Mouse (Mus musculus) layer of hippocampus, postnatal 14 days (tissue): ENCODE results near the gene Rai14. TPM values are rescaled to one million over a fixed set of nuclear protein-coding genes. Genes with fewer than 3 reads are reported as not detected.

Experiments
- DNase-seq, 2 experiments: peaks; one replicate each; pipeline ENCODE4 v3.0.0; 2021 to 2022; ENCODE audit warnings: low spot score in 2 of 2, mixed read lengths in 1 of 2
- total RNA-seq, 2 experiments: library from RNA; stranded (reverse); gene quantifications; 2 replicates each; pipeline ENCODE4 v1.2.3; 2021

The Rai14 gene
- total RNA-seq, 2 experiments from 2014 or later = 6.5 to 8.1 TPM

DNA sequence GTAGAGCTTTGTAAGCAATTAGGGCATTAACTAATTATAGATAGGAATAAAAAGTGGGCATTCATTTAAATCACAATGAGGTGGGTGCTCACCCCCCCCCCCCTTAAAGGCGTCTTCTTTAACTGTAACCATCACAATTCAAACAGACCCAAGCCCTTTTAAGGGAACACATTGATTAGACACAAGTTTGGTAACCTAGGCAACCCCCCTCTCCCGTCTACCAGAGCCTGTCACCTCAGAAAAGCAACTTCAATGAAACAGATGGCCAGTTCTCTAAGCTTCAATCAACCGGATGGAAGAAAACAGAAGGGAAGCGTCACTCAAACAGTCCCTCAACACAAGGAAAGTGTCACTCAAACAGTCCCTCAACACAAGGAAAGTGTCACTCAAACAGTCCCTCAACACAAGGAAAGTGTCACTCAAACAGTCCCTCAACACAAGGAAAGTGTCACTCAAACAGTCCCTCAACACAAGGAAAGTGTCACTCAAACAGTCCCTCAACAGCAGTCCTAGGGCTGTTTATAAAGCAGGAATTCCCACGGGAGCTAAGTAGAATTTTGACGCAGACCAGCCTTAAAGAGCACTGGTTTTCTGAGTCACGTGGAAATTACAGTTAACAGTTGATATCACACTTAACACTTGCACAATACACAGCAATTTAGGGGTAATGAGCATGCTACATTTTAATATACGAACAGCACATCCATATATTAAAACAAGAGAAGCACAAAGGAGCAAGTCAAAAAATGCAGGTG, 59.1 kb downstream of the Rai14 start:
- DNase-seq = peak in 1 of 2 experiments; percentile 69

DNA sequence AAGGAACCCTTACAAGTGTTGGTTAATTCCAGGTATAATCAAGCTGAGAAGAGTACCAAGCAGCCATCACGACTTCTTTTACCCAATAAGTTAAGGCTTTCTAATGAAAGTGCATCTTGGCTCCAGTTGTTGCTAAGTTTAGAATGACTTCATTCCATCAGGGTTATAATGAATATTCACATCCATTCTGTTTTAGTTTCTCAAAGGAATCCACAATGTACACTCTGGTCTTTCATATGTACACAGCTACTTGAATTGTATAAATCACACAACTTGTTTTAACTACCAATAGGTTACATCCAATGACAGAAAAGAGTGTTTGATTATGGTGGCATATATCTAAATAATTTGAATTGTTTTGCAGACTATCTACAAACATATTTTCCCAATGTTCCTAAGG, 59.7 kb downstream of the Rai14 start:
- DNase-seq = no peak

DNA sequence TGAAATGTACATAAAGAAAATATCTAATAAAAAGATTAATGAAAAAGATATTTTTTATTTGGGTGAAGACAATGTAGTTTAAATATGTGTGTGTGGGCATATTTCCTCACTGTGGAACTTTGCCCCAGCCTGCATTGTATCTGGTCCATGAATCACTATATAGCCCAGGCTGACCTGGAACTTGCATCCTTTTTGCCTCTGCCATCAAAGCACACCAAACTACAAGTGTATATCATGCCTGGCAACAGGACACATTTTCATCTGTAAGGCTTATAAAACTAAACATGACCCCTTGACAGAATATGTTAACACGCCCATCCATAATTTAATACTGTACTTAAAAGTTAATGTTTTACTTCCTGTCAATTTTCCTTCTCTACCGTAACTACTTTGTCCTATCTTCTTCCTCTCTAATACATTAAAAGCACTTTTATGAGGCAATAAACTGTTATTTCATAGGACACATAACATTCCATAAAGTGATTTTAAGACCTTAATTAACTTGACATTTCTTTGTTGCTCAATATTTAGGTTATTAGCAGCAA, 61.4 kb downstream of the Rai14 start:
- DNase-seq = no peak

DNA sequence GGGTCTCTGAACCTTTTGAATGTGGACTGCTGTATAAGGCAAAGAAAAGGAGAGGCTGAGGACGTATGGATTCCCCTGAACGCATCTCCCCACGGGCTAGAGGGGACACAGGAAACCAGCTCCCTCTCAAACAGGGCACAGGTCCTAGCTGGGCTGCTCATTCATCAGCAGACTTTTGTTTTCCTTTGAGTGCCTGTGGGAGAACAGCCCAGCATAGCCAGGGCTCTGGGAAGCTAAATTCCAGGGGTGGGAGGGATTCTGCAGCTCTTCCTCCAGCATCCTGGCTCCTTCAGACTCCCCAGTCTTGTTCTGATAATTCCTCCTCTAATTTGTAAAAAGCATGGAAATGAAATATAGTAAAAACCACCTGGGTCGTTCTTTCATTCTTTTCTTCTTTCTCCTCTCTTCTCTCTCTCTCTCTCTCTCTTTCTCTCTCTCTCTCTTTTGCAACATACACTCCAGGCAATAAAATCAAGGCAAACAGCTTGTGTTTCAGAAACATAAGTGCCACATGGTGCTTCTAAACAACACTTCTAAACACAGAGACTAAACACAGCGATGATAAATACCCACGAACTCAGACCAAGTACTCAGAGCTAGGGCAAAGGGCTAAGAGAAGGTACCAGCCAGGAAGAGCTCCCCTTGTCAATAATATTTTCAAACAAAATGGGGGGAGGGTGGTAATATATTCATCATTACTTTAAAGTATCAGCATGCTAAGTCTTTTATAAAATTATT, 65.9 kb downstream of the Rai14 start:
- no peak for DNase-seq

GRCm38 (mm10) chr15:10646297-10646696, 68.1 kb downstream of the Rai14 start:
- no peak for DNase-seq

- no peak for DNase-seq
These were observed 69.3 kb downstream of the Rai14 start for GRCm38 (mm10) chr15:10645101-10645500.

DNA sequence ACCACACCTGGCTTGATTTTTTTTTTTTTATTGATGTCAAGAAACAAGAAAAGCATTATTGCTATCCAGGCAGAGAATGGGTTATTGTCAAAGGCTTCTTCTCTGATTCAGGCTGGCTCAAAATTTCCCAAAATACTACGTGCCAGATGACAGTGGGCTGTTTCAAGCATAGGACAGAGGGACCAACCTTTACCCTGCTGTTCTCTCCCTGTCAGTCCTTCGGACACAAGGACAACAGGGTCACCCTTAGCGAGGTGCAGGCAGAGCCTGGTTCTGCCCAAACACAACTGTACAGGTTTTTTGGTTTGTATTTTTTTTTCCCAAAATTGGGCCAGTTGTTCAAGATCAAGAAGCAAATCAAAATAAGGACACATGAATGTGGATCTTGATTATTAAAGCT, 70.6 kb downstream of the Rai14 start:
- no peak for DNase-seq

DNA sequence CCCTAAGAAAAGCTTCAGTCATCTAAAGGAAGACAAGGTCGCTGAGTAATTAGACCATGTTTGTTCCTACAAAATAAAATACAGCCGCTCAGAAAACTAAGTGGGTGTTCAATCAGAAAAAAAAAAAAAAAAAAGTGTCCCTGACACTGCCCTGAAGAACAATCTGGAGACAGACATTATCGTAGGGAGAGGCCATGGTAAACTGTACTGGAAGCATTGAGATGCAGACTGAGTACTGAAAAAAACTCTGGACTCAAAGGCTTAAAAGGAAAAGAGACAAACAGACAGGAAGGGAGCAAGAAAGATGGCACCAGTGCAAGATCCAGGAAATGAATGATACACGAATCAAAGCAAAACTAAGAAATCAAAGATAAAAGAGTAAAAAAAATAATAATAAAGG, 71.2 kb downstream of the Rai14 start:
- no peak for DNase-seq

DNA sequence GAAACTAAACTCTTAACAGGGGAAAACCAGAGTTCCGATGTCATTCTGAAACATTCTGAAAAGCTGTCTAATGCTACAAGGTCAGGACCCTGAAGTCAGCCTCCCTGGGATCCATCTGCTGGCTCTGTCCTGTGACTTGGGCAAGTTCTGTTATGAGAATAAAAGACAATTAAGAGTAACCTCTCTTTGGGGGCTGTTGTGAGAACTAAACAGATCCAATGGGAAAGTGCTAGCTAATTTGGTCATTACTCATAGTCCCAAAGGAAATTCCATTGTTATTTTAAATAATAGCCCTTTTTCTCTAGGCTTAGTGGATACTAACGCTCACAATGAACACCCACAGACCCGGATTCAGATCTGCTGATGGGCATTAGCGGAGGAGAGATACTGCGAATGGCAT, 72.0 kb downstream of the Rai14 start:
- DNase-seq = no peak

DNA sequence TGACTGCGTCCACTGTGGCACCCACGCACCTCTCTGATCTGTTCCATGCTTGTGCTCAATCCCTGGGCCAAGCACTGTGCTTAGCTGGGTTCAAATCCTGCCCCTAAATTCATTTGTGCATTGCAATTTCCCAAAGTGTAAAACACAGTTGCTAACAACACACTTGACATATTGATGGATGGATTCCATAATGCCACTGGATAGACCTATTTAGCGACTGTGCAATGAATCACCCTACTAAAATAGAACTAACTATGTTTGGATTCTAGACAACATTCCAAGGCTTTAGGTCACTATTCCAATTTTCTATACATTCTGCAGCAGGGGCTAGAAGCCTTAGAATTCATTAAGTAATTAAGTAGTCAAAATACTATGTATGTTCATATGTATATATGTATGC, 73.7 kb downstream of the Rai14 start:
- no peak for DNase-seq

DNA sequence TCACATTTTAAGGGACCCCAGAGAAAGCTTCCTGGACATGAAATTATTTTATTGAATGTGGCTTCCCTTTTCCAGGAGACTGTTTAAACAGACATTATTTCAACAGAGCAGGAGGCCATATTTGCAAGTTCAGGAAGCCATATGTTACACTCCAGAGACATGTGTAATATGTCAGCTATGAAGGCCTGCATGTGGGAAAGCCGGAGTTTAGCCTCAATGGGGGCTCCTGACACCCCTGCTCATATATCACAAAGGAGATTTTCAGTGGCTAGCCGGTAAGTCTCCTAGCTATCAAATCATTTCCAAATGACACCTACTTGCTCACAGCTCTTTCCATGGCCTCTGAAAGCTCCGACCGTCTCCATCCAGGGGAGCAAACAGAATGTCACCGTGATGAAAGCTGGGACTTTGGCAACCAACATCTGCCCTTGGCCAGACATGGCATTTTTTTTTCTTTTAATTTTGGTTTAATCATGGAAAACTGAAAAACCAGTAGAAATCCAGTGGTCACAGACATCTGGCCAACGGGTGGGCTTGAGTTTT, 77.1 kb downstream of the Rai14 start:
- DNase-seq = no peak

GRCm38 (mm10) chr15:10636844-10637243, 77.6 kb downstream of the Rai14 start:
- DNase-seq = no peak

GRCm38 (mm10) chr15:10635121-10635520, 79.3 kb downstream of the Rai14 start:
- DNase-seq = no peak

DNA sequence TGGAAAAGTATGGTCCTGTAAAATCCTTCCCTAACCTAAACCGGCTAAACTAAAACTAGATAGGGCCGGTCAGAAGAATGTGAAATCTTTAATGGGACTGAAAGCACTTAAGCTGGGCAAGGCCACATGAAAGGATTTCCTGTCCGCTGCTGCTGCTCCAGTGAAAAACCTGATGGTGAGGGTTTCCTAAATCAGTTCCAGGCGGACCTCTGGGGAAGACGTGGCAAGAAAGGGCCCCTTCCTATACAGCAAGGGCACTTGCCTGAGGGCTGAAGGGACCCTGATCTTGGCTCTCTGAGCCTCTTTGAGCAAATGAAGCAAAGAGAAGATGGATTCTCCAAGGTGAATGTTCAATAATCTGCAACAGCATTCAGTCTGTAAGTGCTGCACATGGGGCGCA, 80.2 kb downstream of the Rai14 start:
- no peak for DNase-seq

GRCm38 (mm10) chr15:10633381-10633780, 81.0 kb downstream of the Rai14 start:
- DNase-seq = no peak

GRCm38 (mm10) chr15:10632581-10632980, 81.8 kb downstream of the Rai14 start:
- DNase-seq = no peak

GRCm38 (mm10) chr15:10632060-10632459, 82.4 kb downstream of the Rai14 start:
- DNase-seq = no peak

DNA sequence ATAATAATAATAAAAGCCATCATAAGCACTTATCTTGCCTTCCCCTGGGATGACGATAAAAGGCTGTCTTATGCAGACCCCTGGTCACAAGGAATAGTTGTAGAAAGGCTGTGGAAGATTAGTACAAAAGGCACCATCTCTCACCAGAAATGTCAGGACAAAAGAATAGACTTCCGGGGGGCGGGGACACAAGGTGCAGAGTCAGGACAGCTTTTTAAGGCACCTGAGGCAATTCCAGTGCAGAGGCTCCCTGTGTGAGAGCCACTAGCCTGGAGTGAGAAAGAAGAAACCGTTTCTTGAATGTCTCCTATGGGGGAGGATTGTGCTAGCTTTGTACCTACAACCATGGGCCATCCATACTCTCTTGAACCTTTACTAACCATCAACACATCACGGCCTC, 82.9 kb downstream of the Rai14 start:
- no peak for DNase-seq

DNA sequence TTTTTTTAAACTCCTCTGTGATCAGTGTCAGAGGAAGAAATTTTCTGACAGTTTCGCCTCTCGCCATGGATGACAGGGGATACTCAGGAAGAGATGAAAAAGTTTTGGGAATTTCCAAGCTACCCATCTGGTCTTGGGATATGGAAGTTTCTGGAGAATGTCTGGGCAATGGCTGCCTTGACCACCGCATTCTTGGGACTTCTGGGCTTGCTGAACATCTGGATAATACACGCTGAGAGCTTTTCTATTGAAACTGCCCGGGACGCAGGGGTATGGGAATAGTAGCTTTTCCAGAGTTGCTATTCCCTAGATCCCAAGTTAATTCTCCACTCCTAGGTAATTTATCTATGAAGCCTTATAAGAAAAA, 85.5 kb downstream of the Rai14 start:
- no peak for DNase-seq

GRCm38 (mm10) chr15:10628131-10628979, 86.1 kb downstream of the Rai14 start:
- no peak for DNase-seq

- no peak for DNase-seq
These were observed 90.7 kb downstream of the Rai14 start for GRCm38 (mm10) chr15:10623571-10624227.
